Mouse (Mus musculus): ENCODE data around the gene Gm21409. TPM values are rescaled to one million over a fixed set of nuclear protein-coding genes. Genes with fewer than 3 reads are reported as not detected.
"Not testable (repeated sequence)": the region's sequence is repeated elsewhere in the genome, so short reads cannot be mapped to it uniquely, and the experiment has no call there.

Gm21409 gene
- not detected in 2 replicates for polyA plus RNA-seq (2014; fragmentation: Nextera tagmentation; extraction: Ambion mirVana)

DNA sequence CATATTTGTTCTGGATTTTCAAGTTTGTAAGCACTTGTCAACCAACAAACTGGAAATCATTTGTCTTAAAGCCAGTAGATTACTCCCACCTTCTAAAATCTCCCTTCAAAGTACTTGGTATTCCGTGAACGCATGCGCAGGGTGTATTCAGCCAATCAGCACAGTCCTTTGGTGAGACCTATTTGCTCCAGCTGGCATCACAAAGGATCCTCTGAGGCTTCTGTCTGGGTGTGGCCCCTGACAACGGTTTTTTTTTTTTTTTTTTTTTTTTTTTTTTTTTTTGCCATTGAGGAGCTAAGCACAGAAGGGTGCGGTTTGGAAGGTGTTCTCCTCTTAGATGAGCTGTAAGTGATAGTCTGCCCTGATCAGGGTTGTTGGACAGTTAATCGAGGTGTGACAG lies at the start of gene Gm21409:
Gene Gm21409, plus strand, starts transcription at position 301 of the 400 bp plus-strand sequence.
- WGBS = no CpG with 5 or more reads among the region's 6 CpGs
- H3K4me3 ChIP-seq (replicated peaks; ENCODE audit: low read depth, low read length); H3K9ac ChIP-seq (replicated peaks; ENCODE audit: low read length); H3K27ac ChIP-seq (replicated peaks; ENCODE audit: low read depth, low read length); H3K36me3 ChIP-seq (ENCODE audit: control insufficient read depth, insufficient read depth, low read length); H3K4me1 ChIP-seq (ENCODE audit: control insufficient read depth, insufficient read depth, low read length); H3K9me3 ChIP-seq (ENCODE audit: control insufficient read depth, low read length); ATAC-seq (ENCODE audit: low FRiP score, low TSS enrichment); H3K4me2 ChIP-seq (ENCODE audit: low read length); H3K27me3 ChIP-seq (ENCODE audit: control insufficient read depth, insufficient read depth, low read length); DNase-seq: not testable (repeated sequence)

Other genes with a start within 250 kb of the Gm21409 start
- not detected in 2 replicates for gene Gm21394, start 181.8 kb upstream of the Gm21409 start, polyA plus RNA-seq (2014; fragmentation: Nextera tagmentation; extraction: Ambion mirVana)

Measured in midbrain, embryonic 14.5 days (tissue).